Mouse (Mus musculus) gastrocnemius, postnatal 10 days (tissue): ENCODE data around the gene A4galt. TPM values are rescaled to one million over a fixed set of nuclear protein-coding genes. Genes with fewer than 3 reads are reported as not detected.
A peak's percentile ranks its signal among the peaks of the same experiment; 100 is the strongest.
"Not testable (repeated sequence)": the region's sequence is repeated elsewhere in the genome, so short reads cannot be mapped to it uniquely, and the experiment has no call there.

Source experiments
- DNase-seq: peaks from one replicate; pipeline ENCODE4 v3.0.0; 2021; ENCODE audit warnings: mixed read lengths
- long read RNA-seq, 2 experiments: library from polyadenylated mRNA; stranded (forward); transcript quantifications; one replicate each; pipeline ENCODE4 v2.0.0; 2021
- total RNA-seq, 2 experiments: library from RNA; stranded (reverse); gene quantifications; 2 replicates each; pipeline ENCODE4 v1.2.3; 2021

The A4galt gene
- total RNA-seq: 1 to 10 TPM; 5.3 to 7.0 TPM
- long read RNA-seq, experiment 1, partial matches to known transcripts: 0 of 1 reads
- long read RNA-seq, experiment 1, other reads (novel, unspliced or antisense): 0 of 1 reads
- long read RNA-seq, experiment 2, partial matches to known transcripts: 0 of 2 reads
- long read RNA-seq, experiment 2, other reads (novel, unspliced or antisense): 0 of 2 reads

- DNase-seq: peak; percentile 56
Measured at GRCm38 (mm10) chr15:83251176-83252004, at the start of gene A4galt. Gene A4galt, minus strand, starts transcription at chr15:83251774.

- no peak for DNase-seq
Measured at GRCm38 (mm10) chr15:83299916-83300582, 48.5 kb upstream of the A4galt start.

DNA sequence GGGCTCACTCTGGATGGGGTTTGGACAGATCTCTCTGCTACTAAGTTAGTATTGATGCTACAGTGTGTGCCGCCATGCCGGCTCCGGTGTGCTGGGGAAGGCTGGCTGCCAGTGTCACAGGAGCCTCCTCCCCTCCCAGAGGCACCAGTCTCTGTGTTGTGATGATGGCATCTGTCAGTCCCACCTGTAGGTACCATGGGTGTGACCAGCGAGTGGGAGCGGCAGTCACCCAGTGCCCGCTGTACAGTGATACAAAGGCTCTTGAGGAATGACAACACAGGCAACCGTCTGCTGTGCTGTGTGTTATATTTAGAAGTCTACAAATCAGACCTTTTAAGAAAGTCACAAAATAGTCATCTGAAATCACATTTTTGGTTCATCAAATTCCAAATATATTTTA is 47.9 kb upstream of the A4galt start:
- no peak for DNase-seq

- no peak for DNase-seq
Measured at GRCm38 (mm10) chr15:83298810-83299209, 47.2 kb upstream of the A4galt start.

GRCm38 (mm10) chr15:83298313-83298712 is 46.7 kb upstream of the A4galt start:
- no peak for DNase-seq

GRCm38 (mm10) chr15:83296771-83297311 is 45.3 kb upstream of the A4galt start:
- no peak for DNase-seq

- no peak for DNase-seq
Measured at GRCm38 (mm10) chr15:83296050-83296449, 44.5 kb upstream of the A4galt start.

DNA sequence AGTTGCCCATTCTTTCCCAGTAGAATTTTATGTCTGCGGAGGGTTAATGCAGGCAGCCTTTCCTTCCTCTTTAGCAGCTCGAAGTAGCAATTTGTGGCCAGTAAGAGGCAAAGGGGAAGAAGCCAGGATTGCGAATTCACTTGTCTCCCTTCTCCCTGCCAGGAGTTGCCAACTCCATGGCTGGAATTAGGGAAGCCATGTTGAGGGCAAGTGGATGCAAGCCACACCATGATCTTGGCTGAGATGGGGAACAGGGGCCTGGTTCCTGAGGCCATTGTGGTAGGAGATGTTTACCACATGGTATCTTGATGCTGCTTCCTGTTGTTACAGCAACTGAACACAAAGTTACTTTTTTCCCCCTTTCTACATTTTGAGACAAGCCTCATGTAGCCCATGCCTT is 43.4 kb upstream of the A4galt start:
- no peak for DNase-seq

- no peak for DNase-seq
Measured at GRCm38 (mm10) chr15:83293706-83294645, 42.4 kb upstream of the A4galt start.

DNA sequence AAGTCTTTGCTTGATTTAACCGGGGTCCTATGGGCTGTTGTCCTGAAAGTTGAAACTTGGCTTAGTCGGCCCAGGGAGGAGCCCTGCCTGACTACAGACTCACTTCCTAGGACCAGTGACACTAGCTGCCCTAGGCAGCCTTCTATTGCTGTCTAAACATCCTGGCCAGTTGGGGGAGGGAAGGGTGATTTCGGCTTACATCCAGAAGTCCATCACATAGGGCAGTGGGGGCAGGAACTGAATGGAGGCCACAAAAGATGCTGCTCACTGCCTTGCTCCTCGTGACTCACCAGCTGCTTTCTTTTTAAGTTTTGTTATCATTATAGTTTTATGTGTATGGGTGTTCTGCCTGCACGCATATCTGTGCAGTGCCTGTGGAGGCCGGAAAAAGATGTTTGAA is 41.6 kb upstream of the A4galt start:
- no peak for DNase-seq

DNA sequence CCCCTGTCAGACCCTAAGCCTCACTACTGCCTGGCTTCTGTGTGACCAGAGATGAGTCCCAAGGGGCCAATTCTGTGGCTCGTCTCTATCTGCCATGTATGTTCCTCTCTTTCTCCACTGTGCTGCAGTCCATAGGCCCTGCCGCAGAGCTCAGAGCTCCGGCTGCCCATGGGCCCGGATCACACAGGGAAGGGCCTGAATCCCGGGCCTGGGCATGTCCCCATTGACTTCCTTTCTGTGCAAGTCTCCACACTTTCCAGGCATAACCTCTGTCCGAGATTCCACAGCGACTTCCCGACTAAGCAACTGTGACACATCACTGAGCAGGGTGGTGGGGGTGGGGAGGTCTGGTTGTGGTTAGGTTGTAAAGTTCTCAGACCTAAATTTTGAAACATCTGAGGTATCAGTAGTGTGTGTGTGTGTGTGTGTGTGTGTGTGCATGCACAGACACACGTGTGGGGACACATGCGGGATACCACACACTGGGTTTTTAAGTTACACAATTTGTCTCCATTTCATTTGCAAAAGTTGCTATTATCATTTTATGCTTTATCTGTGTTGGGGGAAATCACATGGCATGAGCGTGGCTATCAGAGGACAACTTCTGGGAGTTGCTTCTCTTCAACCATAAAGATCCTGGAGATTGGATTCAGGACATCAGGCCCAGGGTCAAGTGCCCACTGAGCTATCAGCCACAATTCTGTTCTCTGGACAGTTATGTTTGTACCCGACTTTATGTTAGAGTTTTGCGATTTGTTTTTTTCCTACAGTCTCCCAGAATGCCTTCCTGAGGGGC is 40.9 kb upstream of the A4galt start:
- no peak for DNase-seq

DNA sequence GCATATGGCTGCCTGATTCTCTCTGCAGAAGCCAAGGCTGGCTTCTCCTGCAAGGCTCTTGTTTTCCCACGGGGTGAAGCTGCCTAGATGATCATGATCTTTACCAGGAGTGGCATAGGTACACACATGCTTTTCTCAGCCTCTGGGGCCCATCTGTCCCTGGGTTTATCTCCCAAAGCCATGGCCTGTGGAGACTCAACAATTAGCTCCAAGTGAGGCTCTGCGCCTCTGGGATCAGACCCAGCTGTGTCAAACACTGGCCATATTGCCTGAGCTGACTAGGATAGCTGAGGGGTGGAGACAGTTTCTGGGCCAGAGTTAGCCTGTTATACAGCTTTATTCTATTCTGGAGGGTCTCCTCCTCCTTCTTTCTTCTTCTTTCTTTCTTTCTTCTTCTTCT is 39.3 kb upstream of the A4galt start:
- DNase-seq: no peak

DNA sequence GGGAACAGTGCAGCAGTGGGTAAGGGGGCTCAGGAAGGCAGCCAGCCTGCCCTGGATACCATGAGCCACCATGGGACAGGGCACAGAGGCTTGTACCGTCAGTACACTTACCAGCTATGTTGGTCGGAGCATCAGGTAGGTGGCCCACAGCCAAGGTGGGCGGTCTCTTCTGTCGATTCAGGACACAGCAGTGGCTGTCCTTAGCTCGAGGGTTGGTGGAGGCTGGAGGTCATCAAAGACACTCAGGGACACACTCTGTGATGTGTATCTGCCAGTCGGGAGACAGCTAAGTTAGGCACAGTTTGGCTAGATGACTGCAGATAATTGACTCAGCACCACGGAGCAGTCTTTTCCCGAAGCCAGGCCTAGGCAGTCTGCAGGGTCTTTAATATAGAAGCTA is 33.3 kb upstream of the A4galt start:
- DNase-seq: no peak

- no peak for DNase-seq
Measured at GRCm38 (mm10) chr15:83282397-83282796, 30.8 kb upstream of the A4galt start.

- DNase-seq: no peak
Measured at GRCm38 (mm10) chr15:83281303-83281702, 29.7 kb upstream of the A4galt start.

GRCm38 (mm10) chr15:83278579-83278978 is 27.0 kb upstream of the A4galt start:
- DNase-seq: no peak

DNA sequence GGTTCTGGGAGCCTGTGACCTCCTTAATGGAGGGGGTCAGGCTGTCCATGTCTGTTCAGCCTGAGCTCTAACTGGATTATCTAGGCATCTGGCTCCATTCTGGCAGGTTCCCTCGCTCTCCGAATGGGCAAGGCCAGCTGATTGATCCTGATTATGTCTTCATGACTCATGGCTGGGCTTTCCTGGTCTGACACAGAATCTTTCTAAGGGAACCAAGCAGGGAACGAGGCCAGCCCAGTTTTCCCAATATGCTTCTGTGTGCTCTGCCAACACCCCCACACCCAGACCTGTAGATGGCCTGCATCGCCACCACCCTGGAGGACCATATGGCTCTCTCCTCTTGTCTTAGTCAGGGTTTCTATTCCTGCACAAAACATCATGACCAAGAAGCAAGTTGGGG is 25.9 kb upstream of the A4galt start:
- DNase-seq: no peak

- DNase-seq: not testable (repeated sequence)
Measured at GRCm38 (mm10) chr15:83274237-83274636, 22.7 kb upstream of the A4galt start.

- no peak for DNase-seq
Measured at GRCm38 (mm10) chr15:83273017-83273416, 21.4 kb upstream of the A4galt start.

- not testable (repeated sequence) for DNase-seq
Measured at GRCm38 (mm10) chr15:83271221-83271620, 19.6 kb upstream of the A4galt start.

- not testable (repeated sequence) for DNase-seq
Measured at GRCm38 (mm10) chr15:83269985-83270384, 18.4 kb upstream of the A4galt start.
